Mouse (Mus musculus) lung, postnatal 25 days (tissue): ENCODE measurements around the gene Kif1b.
"Not testable (repeated sequence)": the region's sequence is repeated elsewhere in the genome, so short reads cannot be mapped to it uniquely, and the experiment has no call there.

Experiments
- DNase-seq: peaks from one replicate; pipeline ENCODE4 v3.0.0; 2022; ENCODE audit warnings: low spot score

Kif1b gene

GRCm38 (mm10) chr4:149170394-149170931, 137.0 kb downstream of the Kif1b start:
- DNase-seq: peak; percentile 83

- not testable (repeated sequence) for DNase-seq
Measured at GRCm38 (mm10) chr4:149169926-149170325, 137.6 kb downstream of the Kif1b start.

GRCm38 (mm10) chr4:149168016-149168415, 139.5 kb downstream of the Kif1b start:
- no peak for DNase-seq

GRCm38 (mm10) chr4:149166957-149167611, 140.4 kb downstream of the Kif1b start:
- DNase-seq: no peak

GRCm38 (mm10) chr4:149166215-149166946, 141.1 kb downstream of the Kif1b start, which contains the start of gene Pgd:
TSS of gene Pgd (minus strand) at chr4:149166771.
- peak; percentile 98 for DNase-seq

GRCm38 (mm10) chr4:149164150-149164549, 143.3 kb downstream of the Kif1b start:
- no peak for DNase-seq

- DNase-seq: no peak
Measured at GRCm38 (mm10) chr4:149163196-149163595, 144.3 kb downstream of the Kif1b start.

- DNase-seq: no peak
Measured at GRCm38 (mm10) chr4:149161166-149161565, 146.3 kb downstream of the Kif1b start.

GRCm38 (mm10) chr4:149159891-149160290, 147.6 kb downstream of the Kif1b start:
- no peak for DNase-seq

GRCm38 (mm10) chr4:149159203-149159602, 148.3 kb downstream of the Kif1b start:
- no peak for DNase-seq

- DNase-seq: no peak
Measured at GRCm38 (mm10) chr4:149157415-149157973, 150.0 kb downstream of the Kif1b start.

GRCm38 (mm10) chr4:149155711-149156110, 151.8 kb downstream of the Kif1b start:
- peak; percentile 69 for DNase-seq

GRCm38 (mm10) chr4:149154859-149155258, 152.6 kb downstream of the Kif1b start:
- no peak for DNase-seq

GRCm38 (mm10) chr4:149150721-149151120, 156.8 kb downstream of the Kif1b start:
- DNase-seq: no peak

- DNase-seq: peak; percentile 22
Measured at GRCm38 (mm10) chr4:149150256-149150655, 157.2 kb downstream of the Kif1b start.

GRCm38 (mm10) chr4:149149611-149150010, 157.9 kb downstream of the Kif1b start:
- no peak for DNase-seq

GRCm38 (mm10) chr4:149149196-149149595, 158.3 kb downstream of the Kif1b start:
- no peak for DNase-seq

- DNase-seq: no peak
Measured at GRCm38 (mm10) chr4:149148084-149148483, 159.4 kb downstream of the Kif1b start.

- no peak for DNase-seq
Measured at GRCm38 (mm10) chr4:149147528-149147927, 160.0 kb downstream of the Kif1b start.

GRCm38 (mm10) chr4:149145151-149145550, 162.3 kb downstream of the Kif1b start:
- no peak for DNase-seq

- peak; percentile 86 for DNase-seq
Measured at GRCm38 (mm10) chr4:149144459-149144858, 163.0 kb downstream of the Kif1b start.

GRCm38 (mm10) chr4:149143594-149143993, 163.9 kb downstream of the Kif1b start:
- DNase-seq: no peak

GRCm38 (mm10) chr4:149138515-149138914, 169.0 kb downstream of the Kif1b start:
- DNase-seq: no peak
